Mouse (Mus musculus): ENCODE data around the gene Olfr1214.
"Not testable (repeated sequence)": the region's sequence is repeated elsewhere in the genome, so short reads cannot be mapped to it uniquely, and the experiment has no call there.

Gene Olfr1214

DNA sequence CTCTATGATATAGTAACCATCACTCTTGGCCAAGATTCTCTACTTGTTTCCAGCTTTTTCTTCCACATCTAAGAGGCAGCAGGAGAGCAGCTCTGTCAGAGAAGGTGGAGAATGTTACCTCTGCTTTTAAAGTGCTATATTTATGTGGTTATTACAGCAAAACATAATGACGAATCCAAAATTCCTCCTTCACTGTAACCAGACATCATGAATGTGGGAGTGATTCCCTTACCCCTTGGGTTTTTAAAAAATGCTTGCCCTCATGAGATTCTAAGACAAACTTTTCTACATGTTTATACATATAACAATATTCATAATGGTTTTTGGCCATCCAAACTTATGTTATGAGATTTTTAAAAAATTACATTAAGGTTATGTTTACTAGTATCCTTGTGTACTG is at the start of gene Olfr1214:
Gene Olfr1214, minus strand, starts transcription at position 101 of the 400 bp plus-strand sequence.
- no peak for DNase-seq (ENCODE audit: low read depth, low spot score)

DNA sequence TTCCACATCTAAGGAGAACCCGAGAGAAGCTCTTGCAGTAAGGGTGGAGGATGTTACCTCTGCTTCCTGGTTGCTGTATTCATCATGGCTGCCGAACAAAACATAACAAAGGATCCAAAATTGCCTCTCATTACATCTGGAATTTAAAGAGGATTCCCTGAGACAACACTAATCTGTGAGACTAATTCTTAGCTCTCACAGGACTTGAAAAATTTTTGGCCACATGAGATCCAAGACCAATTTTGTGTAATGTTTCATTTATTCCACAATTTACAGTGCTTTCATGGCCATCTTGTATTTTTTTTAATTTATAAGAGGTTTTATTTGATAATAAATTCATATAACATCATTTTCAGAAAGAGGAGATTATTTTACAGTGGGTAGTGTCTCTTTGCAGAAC is 39.5 kb upstream of the Olfr1214 start, which contains the start of gene Olfr1217:
Gene Olfr1217, minus strand, starts transcription at position 101 of the 400 bp plus-strand sequence.
- DNase-seq (ENCODE audit: low read depth, low spot score), result no peak

DNA sequence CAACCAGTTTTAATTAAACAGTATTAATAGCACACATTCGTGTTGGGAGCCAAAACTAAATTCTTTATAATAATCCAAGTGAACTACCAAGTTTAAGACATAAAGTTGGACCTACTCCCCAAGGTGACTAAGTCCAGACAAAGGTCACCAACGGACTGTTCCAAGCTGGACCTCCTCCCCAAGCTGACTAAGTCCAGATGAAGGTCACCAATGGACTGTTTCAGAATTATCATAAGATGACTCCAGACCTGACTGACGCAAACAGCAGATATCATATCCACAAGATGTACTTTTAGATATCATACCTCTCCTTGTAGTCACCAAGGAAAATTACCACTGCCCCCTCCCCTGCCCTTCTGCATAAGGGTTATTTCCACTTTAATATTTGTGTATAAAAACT is 29.0 kb upstream of the Olfr1214 start:
- not testable (repeated sequence) for DNase-seq (ENCODE audit: low read depth, low spot score)

DNA sequence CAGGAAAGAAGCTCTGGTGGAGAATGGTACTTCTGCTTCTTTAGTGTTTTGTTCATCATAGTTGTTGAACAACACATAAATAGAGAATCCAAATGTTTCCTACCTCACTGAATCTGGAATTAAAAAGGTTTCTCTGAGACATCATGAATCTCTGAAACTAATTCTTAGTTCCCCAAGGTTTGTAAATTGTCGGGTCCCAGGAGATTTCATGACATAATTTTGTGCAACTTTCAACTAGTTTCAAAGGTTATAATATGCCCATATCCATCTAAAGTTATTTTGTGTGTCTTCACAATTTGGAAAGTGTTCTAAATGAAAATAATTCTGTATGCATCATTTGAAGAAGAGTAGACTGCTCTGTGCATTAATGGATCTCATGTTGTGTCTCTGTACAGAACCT is 25.8 kb upstream of the Olfr1214 start, which contains the start of gene Olfr1216:
Gene Olfr1216, minus strand, starts transcription at position 101 of the 400 bp plus-strand sequence.
- no peak for DNase-seq (ENCODE audit: low read depth, low spot score)

DNA sequence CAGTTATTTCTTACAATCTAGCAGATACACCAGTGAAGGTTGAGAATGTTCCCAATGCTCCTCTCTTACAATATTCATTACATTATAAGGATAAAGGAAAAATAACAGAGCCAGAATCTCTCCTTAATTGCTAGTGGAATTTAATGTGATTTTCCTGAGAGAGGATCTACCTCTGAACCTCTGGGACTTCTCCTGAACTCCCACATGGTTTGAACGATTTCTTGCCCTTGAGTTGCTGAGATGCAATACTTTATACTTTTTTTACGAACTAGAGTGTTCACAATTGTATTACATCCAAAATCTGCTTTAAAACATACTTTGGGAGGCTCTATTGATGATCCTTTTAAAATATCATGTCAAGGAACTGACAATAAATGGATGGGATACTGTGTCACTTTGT is 14.4 kb upstream of the Olfr1214 start, which contains the start of gene Olfr1215:
Gene Olfr1215, minus strand, starts transcription at position 101 of the 400 bp plus-strand sequence.
- DNase-seq (ENCODE audit: low read depth, low spot score), result no peak

DNA sequence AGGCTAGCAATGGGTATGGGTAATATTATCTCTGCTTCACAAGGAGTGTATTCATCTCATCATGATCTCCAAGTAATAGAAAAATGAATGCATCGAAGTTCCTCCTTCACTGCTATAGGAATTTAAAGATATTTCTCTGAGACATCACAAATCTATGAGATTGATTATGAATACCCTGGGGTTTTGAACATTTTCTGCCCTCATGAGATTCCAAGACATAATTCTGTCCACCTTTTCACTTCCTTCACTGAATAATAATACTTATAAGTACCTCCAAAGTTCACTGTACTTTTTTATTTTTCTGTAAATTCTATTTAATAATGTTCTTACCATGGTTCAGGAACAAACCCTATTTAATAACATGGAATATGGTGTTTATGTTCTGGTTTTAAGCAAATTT is 12.3 kb downstream of the Olfr1214 start, which contains the start of gene Gm13762:
Gene Gm13762, minus strand, starts transcription at position 101 of the 400 bp plus-strand sequence.
- no peak for DNase-seq (ENCODE audit: low read depth, low spot score)

DNA sequence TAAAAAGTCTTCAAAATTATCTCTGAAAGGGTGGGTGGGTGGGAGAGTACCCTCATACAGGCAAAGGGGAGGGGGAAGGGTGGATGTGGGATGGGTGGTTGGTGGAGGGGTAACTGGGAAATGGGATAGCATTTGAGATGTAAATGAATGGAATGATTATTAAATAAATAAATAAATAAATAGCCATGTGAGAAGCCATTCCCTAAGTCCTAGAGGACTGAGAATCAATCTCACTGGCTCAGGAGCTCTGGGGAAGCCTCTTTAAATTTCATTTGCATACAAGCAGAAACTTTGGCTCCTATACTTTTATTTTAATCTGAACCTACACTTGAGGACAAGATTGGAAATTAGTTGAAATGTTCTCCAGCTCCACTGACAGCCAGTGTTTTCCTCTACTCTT is 38.8 kb downstream of the Olfr1214 start, which contains the start of gene Olfr1212:
Gene Olfr1212, plus strand, starts transcription at position 301 of the 400 bp plus-strand sequence.
- DNase-seq (ENCODE audit: low read depth, low spot score), result no peak

DNA sequence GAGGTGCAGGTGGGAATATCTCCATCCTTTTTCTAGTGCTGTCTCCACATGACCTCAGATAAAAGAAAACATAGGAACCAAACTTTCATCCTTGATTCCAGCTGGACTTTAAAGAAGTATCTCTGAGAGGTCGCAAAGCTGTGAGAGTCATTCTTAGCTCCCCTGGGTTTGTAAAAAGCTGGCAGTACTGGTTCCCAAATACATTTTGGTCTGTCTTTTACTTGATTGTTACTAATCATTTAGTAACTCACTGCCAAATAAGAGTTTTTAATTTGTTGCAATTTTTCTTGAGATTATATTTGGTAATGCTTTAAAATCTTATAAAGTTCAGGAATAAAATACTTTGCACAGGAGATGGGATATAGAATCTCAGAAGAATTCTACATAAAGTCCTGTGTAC is 54.4 kb downstream of the Olfr1214 start, which contains the start of gene Olfr1211:
Gene Olfr1211, minus strand, starts transcription at position 101 of the 400 bp plus-strand sequence.
- DNase-seq (ENCODE audit: low read depth, low spot score), result no peak

Measured in skeletal muscle tissue, adult 2 months (tissue).